Mouse (Mus musculus): ENCODE data around the gene Ube2r2. TPM values are rescaled to one million over a fixed set of nuclear protein-coding genes. Genes with fewer than 3 reads are reported as not detected.
A peak's percentile ranks its signal among the peaks of the same experiment; 100 is the strongest.

Ube2r2 gene
- polyA plus RNA-seq, 1 experiment from 2014 or later, result 86.8 TPM

GRCm38 (mm10) chr4:41118706-41119292, 16.7 kb upstream of the Ube2r2 start:
- H3K9ac ChIP-seq (ENCODE audit: low read length), result no peak overlapping the region
- WGBS, result 72% methylated on average over 11 of the region's 11 CpGs
- no peaks in the 10 kb centered on the region for H3K27me3 ChIP-seq (ENCODE audit: control insufficient read depth, insufficient read depth, low read length)
- H3K9me3 ChIP-seq (ENCODE audit: control insufficient read depth, low read length), result no peaks in the 10 kb centered on the region
- no peak overlapping the region for H3K27ac ChIP-seq (replicated peaks in 1 of 2; ENCODE audit: control insufficient read depth in 1 of 2, insufficient read depth in 1 of 2, low read depth in 2 of 2, low read length in 2 of 2)
- peaks cover 93% of the 10 kb centered on the region for H3K36me3 ChIP-seq (ENCODE audit: control insufficient read depth, insufficient read depth, low read length)
- H3K4me1 ChIP-seq (ENCODE audit: control insufficient read depth in 2 of 2, insufficient read depth in 2 of 2, low read length in 2 of 2), result peaks cover 4 to 9% of the 10 kb centered on the region in 2 experiments; a peak in 3 of 4 replicates
- H3K4me2 ChIP-seq (ENCODE audit: low read length), result no peak overlapping the region
- H3K4me3 ChIP-seq (ENCODE audit: control insufficient read depth in 1 of 2, insufficient read depth in 1 of 2, low read depth in 1 of 2, low read length in 2 of 2), result no peak overlapping the region
- peak; percentile 18; the same call in 1 of the 2 replicates for ATAC-seq (ENCODE audit: insufficient number of reproducible peaks, insufficient read depth, low FRiP score, low read depth)

- peaks cover 4 to 9% of the 10 kb centered on the region in 2 experiments; a peak in 3 of 4 replicates for H3K4me1 ChIP-seq (ENCODE audit: control insufficient read depth in 2 of 2, insufficient read depth in 2 of 2, low read length in 2 of 2)
- no peaks in the 10 kb centered on the region for H3K9me3 ChIP-seq (ENCODE audit: control insufficient read depth, low read length)
- H3K4me2 ChIP-seq (ENCODE audit: low read length), result peak within 1 kb of the TSS; percentile 89
- no peaks in the 10 kb centered on the region; the same call in 1 of the 2 replicates for H3K27me3 ChIP-seq (ENCODE audit: control insufficient read depth, insufficient read depth, low read length)
- H3K36me3 ChIP-seq (ENCODE audit: control insufficient read depth, insufficient read depth, low read length), result peaks cover 38% of the 10 kb centered on the region
- peak within 1 kb of the TSS; percentile 77 for H3K9ac ChIP-seq (ENCODE audit: low read length)
- H3K4me3 ChIP-seq (ENCODE audit: control insufficient read depth in 1 of 2, insufficient read depth in 1 of 2, low read depth in 1 of 2, low read length in 2 of 2), result peak within 1 kb of the TSS; percentile 67 to 91
- 3% methylated on average over 29 of the region's 29 CpGs for WGBS
- no peak within 1 kb of the TSS; a peak in 1 of 4 replicates for H3K27ac ChIP-seq (replicated peaks in 1 of 2; ENCODE audit: control insufficient read depth in 1 of 2, insufficient read depth in 1 of 2, low read depth in 2 of 2, low read length in 2 of 2)
- peak; percentile 99 for ATAC-seq (ENCODE audit: insufficient number of reproducible peaks, insufficient read depth, low FRiP score, low read depth)
Observed at GRCm38 (mm10) chr4:41124180-41124951, 11.2 kb upstream of the Ube2r2 start, which contains the start of gene Nol6. TSS of gene Nol6 (minus strand) at chr4:41124455.

- H3K4me2 ChIP-seq (ENCODE audit: low read length), result no peak overlapping the region
Observed at GRCm38 (mm10) chr4:41129406-41129805, 6.1 kb upstream of the Ube2r2 start.

GRCm38 (mm10) chr4:41129836-41130235, 5.7 kb upstream of the Ube2r2 start:
- 69% methylated on average over 3 of the region's 3 CpGs for WGBS
- Histone ChIP-seq H3K4me1 (ENCODE audit: control insufficient read depth in 2 of 2, insufficient read depth in 2 of 2, low read length in 2 of 2) (peaks cover 0 to 6% of the 10 kb centered on the region in 2 experiments; a peak in 1 of 4 replicates), H3K9me3 (ENCODE audit: control insufficient read depth, low read length) (no peaks in the 10 kb centered on the region), H3K4me2 (ENCODE audit: low read length) (no peak overlapping the region), H3K27ac (replicated peaks in 1 of 2; ENCODE audit: control insufficient read depth in 1 of 2, insufficient read depth in 1 of 2, low read depth in 2 of 2, low read length in 2 of 2) (no peak overlapping the region), H3K36me3 (ENCODE audit: control insufficient read depth, insufficient read depth, low read length) (no peaks in the 10 kb centered on the region), H3K27me3 (ENCODE audit: control insufficient read depth, insufficient read depth, low read length) (no peaks in the 10 kb centered on the region; the same call in 1 of the 2 replicates), H3K9ac (ENCODE audit: low read length) (no peak overlapping the region), H3K4me3 (ENCODE audit: control insufficient read depth in 1 of 2, insufficient read depth in 1 of 2, low read depth in 1 of 2, low read length in 2 of 2) (no peak overlapping the region)
- ATAC-seq (ENCODE audit: insufficient number of reproducible peaks, insufficient read depth, low FRiP score, low read depth), result no peak

More at GRCm38 (mm10) chr4:41129406-41129805, 6.1 kb upstream of the Ube2r2 start:
- peaks cover 0 to 3% of the 10 kb centered on the region in 2 experiments; a peak in 1 of 4 replicates for H3K4me1 ChIP-seq (ENCODE audit: control insufficient read depth in 2 of 2, insufficient read depth in 2 of 2, low read length in 2 of 2)
- H3K9me3 ChIP-seq (ENCODE audit: control insufficient read depth, low read length), result no peaks in the 10 kb centered on the region
- H3K4me3 ChIP-seq (ENCODE audit: control insufficient read depth in 1 of 2, insufficient read depth in 1 of 2, low read depth in 1 of 2, low read length in 2 of 2), result no peak overlapping the region
- WGBS, result 1% methylated on average over 2 of the region's 2 CpGs
- H3K27me3 ChIP-seq (ENCODE audit: control insufficient read depth, insufficient read depth, low read length), result no peaks in the 10 kb centered on the region; the same call in 1 of the 2 replicates
- H3K27ac ChIP-seq (replicated peaks in 1 of 2; ENCODE audit: control insufficient read depth in 1 of 2, insufficient read depth in 1 of 2, low read depth in 2 of 2, low read length in 2 of 2), result no peak overlapping the region
- no peak overlapping the region for H3K9ac ChIP-seq (ENCODE audit: low read length)
- peak; percentile 45; the same call in 1 of the 2 replicates for ATAC-seq (ENCODE audit: insufficient number of reproducible peaks, insufficient read depth, low FRiP score, low read depth)
- H3K36me3 ChIP-seq (ENCODE audit: control insufficient read depth, insufficient read depth, low read length), result no peaks in the 10 kb centered on the region

- no peaks in the 10 kb centered on the region for H3K36me3 ChIP-seq (ENCODE audit: control insufficient read depth, insufficient read depth, low read length)
- ATAC-seq (ENCODE audit: insufficient number of reproducible peaks, insufficient read depth, low FRiP score, low read depth), result no peak
- no peak overlapping the region for H3K9ac ChIP-seq (ENCODE audit: low read length)
- H3K4me1 ChIP-seq (ENCODE audit: control insufficient read depth in 2 of 2, insufficient read depth in 2 of 2, low read length in 2 of 2), result peaks cover 0 to 9% of the 10 kb centered on the region in 2 experiments; a peak in 2 of 4 replicates
- no peak overlapping the region for H3K4me2 ChIP-seq (ENCODE audit: low read length)
- WGBS, result 76% methylated on average over 6 of the region's 6 CpGs
- H3K27me3 ChIP-seq (ENCODE audit: control insufficient read depth, insufficient read depth, low read length), result no peaks in the 10 kb centered on the region
- no peaks in the 10 kb centered on the region for H3K9me3 ChIP-seq (ENCODE audit: control insufficient read depth, low read length)
- no peak overlapping the region for H3K4me3 ChIP-seq (ENCODE audit: control insufficient read depth in 1 of 2, insufficient read depth in 1 of 2, low read depth in 1 of 2, low read length in 2 of 2)
- no peak overlapping the region for H3K27ac ChIP-seq (replicated peaks in 1 of 2; ENCODE audit: control insufficient read depth in 1 of 2, insufficient read depth in 1 of 2, low read depth in 2 of 2, low read length in 2 of 2)
Observed at GRCm38 (mm10) chr4:41132471-41132870, 3.1 kb upstream of the Ube2r2 start.

- peaks cover 10% of the 10 kb centered on the region; the same call in 1 of the 2 replicates for H3K36me3 ChIP-seq (ENCODE audit: control insufficient read depth, insufficient read depth, low read length)
- no peak overlapping the region for H3K9ac ChIP-seq (ENCODE audit: low read length)
- no peak overlapping the region for H3K4me3 ChIP-seq (ENCODE audit: control insufficient read depth in 1 of 2, insufficient read depth in 1 of 2, low read depth in 1 of 2, low read length in 2 of 2)
- peaks cover 0 to 9% of the 10 kb centered on the region in 2 experiments; a peak in 2 of 4 replicates for H3K4me1 ChIP-seq (ENCODE audit: control insufficient read depth in 2 of 2, insufficient read depth in 2 of 2, low read length in 2 of 2)
- H3K4me2 ChIP-seq (ENCODE audit: low read length), result no peak overlapping the region
- H3K9me3 ChIP-seq (ENCODE audit: control insufficient read depth, low read length), result no peaks in the 10 kb centered on the region
- H3K27ac ChIP-seq (replicated peaks in 1 of 2; ENCODE audit: control insufficient read depth in 1 of 2, insufficient read depth in 1 of 2, low read depth in 2 of 2, low read length in 2 of 2), result no peak overlapping the region
- no peaks in the 10 kb centered on the region for H3K27me3 ChIP-seq (ENCODE audit: control insufficient read depth, insufficient read depth, low read length)
- no peak for ATAC-seq (ENCODE audit: insufficient number of reproducible peaks, insufficient read depth, low FRiP score, low read depth)
- 82% methylated on average over 6 of the region's 6 CpGs for WGBS
Observed at GRCm38 (mm10) chr4:41133529-41134291, 1.8 kb upstream of the Ube2r2 start.
